Mouse (Mus musculus) cerebellum, postnatal 4 days (tissue): ENCODE data around the gene Kifc5b.
"Not testable (repeated sequence)": the region's sequence is repeated elsewhere in the genome, so short reads cannot be mapped to it uniquely, and the experiment has no call there.

Experiments used
- DNase-seq, 2 experiments: peaks; one replicate each; pipeline ENCODE4 v3.0.0; 2022; ENCODE audit warnings: low spot score in 2 of 2, mixed read lengths in 1 of 2

Gene Kifc5b

DNA sequence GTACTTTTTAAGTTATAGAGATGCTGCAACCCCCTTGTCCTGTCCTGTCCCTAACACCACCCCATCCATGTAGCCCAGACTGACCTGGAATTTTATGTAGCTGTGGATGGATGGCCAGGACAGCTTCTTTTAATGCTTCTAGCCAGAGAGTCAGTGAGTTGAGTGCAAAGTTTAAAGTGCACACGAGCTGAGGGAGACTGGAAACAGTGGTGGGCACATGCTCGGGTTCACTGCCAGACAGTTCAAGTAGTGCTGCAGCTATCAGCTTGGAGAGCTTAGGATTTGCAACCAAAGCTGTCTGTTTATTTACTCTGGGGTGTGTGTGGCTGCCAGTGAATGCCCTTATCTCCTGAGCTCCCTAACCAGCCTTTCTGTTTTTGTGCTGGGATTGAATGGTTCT is 2.6 kb downstream of the Kifc5b start:
- not testable (repeated sequence) for DNase-seq

DNA sequence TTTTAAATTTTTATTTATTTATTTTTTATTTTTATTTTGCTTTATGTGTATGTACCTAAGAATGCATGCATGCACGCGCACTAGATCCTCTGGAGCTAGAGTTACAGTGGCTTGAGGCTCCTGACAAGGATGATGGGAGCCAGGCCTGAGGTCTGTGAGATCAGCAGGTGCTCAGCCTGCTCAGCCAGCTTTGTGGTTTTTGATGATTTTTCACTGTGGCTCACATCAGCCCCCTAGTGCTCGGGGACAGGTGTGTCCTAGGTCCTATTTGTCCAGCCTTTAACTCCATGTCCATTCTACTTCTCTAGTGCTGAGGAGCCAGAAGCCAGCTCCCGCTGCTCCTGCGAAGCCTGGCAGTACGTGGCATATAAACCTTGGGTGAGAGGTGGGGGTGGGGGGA is 5.5 kb downstream of the Kifc5b start:
- not testable (repeated sequence) for DNase-seq

DNA sequence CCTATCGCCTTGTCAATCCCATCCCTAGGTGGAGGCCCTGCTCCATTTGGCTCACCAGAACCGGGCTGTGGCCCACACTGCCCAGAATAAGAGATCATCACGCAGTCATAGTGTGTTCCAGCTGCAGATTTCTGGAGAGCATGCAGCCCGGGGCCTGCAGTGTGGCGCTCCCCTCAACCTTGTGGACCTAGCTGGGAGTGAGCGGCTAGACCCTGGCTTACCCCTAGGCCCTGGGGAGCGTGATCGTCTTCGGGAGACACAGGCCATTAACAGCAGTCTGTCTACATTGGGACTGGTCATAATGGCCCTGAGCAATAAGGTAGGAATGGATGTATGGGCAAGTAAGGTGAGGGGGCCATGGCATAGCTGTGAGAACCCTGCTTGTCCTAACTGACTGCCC is 8.5 kb downstream of the Kifc5b start:
- DNase-seq, result not testable (repeated sequence)

DNA sequence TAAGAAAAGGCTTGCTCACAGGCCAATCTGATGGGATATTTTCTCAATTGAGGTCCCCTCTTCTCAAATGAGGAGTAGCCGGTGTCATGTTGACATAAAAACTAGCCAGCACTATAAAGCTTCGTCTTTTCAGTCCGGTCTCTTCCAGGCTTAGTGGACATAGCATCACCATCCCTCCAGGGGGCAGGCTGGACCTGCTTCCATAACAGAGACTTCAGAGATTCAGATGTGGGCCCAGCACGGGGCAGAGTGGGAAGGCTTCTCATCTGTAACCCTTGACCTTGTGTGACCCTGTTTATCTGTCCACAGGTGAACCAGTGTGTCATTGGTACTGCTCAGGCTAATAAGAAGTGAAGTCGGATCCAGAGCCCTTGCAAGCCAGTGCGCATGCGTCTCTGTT is 14.9 kb downstream of the Kifc5b start:
- not testable (repeated sequence) for DNase-seq

DNA sequence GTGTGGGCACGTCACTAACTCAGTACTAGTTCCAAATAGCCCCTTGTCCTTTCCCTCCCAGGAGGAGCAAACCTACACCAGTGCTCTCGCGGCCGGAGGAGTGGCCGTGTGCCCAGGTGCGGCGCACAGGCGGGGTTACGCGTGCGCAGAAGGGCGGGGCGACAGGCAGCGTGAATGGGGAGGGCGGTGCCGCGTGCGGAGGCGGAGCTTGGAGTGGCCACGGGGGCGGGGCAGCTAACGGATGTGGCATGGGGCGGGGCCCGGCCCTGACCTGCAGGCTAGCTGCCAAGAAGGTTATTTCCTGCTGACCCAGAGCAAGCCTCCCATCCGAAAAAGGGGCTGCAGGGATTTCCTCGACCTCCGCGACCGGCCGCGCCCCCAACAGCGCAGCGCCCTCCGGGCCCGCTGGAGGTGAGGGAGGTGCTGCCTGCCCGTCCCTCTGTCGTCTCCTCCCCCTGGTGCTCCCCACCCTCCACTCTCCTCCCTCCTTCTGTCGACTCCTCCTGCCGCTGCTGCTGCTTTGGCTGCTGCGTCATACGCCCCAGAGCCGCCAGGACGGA is 16.0 kb downstream of the Kifc5b start, which contains the start of gene Phf1:
Gene Phf1, plus strand, starts transcription at position 214 of the 560 bp plus-strand sequence.
- peak; percentile 88 to 91 for DNase-seq

DNA sequence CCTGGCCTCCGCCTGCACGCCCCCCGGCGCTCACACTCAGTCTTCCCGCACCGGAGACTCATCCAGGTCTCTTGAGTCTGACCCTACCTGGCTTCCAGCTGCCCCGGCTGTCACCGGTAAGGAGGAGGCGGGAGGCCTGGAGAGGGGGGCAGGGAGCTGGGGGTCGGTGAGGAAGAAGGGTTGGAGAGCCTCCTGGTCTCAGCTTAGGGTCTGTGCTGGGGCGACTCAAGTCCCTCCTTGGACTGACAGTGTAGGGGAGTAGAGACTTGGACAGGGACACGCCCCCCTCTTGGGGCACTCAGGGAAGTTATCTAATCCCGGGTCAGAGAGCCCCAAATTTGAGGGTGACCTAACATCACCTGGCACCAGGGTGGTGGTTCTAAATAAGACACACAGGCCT is 16.5 kb downstream of the Kifc5b start:
- no peak for DNase-seq

DNA sequence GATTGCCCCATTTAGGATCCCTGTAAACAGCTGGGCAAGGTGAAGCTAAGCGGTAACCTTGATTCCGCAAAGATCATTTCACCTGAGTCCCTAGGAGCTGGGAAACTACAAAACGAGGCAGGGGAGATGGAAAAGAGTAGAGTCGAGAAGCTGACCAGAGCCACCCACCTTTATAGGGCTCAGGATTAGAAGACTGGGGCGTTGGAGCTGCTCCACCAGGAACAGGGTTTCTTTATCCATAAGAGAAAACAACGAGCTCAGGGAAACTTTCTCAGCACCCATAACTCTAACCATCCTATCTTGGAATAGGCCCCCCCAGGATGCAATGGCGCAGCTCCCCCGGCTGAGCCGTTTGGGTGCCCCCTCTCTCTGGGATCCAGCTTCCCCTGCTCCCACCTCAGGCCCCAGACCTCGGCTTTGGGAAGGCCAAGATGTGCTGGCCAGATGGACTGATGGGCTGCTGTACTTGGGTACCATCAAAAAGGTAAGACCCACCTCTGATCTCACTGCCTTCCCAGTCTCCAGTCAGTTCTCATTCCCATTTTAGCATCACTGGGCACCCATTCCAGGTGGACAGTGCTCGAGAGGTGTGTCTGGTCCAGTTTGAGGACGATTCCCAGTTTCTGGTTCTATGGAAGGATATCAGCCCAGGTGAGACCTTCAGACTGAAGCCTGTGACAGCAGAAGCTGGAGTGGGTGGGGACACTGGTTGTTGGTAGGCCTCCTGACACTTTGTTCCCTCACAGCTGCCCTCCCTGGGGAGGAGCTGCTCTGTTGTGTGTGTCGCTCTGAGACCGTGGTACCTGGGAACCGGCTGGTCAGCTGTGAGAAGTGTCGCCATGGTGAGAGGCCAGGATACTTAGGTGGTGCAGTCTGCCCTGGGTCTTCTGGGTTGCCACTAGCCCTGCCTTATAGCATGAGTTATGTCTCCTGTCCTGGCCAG is 17.3 kb downstream of the Kifc5b start:
- DNase-seq, result no peak

DNA sequence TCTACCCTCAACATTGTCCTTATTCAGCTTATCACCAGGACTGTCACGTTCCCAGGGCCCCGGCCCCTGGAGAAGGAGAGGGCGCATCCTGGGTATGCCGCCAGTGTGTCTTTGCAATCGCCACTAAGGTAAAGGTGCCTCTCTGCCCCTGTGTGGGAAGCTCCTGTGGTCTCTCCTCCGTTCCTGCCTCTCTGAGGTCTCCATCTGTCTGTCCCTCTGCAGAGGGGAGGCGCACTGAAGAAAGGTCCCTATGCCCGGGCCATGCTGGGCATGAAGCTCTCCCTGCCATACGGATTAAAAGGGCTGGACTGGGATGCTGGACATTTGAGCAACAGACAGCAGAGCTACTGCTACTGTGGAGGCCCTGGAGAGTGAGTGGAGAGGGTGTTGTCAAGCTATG is 18.1 kb downstream of the Kifc5b start:
- DNase-seq, result no peak

DNA sequence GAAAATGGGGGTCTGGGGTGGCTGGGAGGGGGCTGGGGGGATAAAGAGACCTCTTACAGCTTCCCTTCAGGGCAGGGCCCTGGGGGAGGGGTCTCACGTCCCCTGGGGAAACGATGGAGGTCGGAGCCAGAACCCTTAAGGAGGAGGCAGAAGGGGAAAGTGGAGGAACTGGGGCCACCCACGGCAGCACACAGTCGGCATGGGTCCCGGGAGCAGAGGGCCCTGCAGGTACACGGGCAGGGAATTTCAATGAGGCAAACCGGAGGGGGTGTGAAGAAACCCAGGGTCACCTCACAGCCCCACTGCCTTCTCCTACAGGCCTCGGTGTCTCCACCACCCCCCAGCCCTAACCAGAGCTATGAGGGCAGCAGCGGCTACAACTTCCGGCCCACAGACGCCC is 19.6 kb downstream of the Kifc5b start:
- no peak for DNase-seq

DNA sequence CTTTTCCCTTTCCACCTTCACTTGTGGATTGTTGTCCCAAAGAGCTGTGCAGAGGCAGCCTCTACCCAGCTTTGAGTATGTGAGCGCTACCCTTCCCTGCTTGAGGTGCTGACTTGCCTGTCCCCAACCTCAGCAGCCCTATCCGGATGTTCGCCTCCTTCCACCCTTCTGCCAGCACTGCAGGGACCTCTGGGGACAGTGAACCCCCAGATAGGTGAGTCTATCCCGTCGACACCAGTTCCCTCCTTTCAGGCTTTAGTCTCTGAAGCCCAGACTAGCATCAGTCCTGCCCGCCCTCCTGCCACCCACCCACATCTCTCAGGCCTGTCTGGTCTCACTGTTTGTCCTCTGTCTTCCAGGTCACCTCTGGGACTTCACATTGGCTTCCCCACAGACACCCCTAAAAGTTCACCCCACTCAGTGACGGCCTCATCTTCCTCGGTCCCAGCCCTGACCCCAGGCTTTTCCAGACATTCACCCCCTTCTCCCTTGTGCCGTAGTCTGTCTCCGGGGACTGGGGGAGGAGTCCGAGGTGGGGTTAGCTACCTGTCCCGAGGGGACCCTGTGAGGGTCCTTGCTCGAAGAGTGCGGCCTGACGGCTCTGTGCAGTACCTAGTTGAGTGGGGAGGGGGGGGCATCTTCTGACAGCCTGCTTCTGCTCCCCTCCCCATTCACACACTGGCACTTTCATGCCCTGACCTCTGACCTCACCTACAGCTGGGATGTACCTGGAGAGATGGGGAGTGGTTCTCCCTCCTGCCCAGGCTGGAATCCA is 20.2 kb downstream of the Kifc5b start:
- DNase-seq, result no peak

DNA sequence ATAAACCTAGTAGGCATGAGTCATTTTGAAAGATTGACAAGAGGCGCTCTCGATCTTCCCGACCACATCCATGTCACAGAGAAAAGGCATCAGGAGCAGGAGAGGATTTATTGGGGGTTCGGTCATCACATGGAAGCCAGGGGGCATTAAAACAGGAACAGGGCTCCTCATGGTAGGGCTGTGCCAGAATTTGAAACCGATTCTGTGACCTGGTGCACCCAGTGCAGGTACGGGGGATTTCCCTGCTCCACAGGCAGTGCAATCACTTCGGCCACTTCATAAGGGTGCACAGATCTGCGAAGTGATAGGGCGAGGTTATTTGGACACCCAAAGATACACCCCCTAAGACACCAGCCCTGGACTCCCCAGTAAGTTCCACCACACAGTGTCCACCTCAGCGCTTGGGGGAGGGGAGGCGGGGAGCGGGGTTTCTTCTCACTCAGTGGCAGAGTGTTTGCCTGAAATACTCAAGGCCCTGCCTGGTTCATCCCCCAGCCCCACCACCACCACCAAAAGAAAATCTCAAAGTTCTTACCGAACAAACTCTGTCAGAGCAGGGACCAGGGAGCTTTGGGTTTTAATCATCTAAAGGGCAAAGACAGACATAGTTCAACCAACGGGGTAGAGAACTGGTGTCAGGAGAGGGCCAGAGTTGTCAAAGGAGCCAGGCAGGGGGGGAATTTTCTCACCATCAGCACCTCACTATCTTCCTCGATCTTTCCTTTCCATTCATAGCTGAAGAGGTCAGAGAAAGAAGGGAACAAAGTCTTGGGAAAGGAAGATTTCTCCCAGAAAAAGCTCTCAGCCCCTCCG is 21.2 kb downstream of the Kifc5b start:
- DNase-seq, result no peak

DNA sequence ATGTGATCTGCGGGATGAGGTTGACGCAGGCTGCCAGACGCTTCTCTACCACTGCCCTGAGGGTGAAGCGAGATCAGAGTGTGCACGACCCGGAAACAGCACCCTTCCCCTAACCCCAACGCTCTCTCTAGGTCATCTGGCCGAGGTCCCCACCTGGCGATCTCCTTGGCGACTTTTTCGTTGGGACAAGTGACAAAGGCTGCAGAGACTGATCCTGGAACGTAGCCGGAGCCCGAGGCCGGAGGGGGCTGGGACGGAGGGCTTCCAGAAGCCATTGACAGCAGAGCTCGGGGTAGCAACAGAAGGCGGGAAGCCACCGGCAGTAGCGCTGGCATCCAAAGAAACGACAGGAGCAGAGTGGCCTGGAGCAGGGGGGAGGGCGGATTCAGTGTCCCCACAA is 21.8 kb downstream of the Kifc5b start:
- DNase-seq, result no peak

DNA sequence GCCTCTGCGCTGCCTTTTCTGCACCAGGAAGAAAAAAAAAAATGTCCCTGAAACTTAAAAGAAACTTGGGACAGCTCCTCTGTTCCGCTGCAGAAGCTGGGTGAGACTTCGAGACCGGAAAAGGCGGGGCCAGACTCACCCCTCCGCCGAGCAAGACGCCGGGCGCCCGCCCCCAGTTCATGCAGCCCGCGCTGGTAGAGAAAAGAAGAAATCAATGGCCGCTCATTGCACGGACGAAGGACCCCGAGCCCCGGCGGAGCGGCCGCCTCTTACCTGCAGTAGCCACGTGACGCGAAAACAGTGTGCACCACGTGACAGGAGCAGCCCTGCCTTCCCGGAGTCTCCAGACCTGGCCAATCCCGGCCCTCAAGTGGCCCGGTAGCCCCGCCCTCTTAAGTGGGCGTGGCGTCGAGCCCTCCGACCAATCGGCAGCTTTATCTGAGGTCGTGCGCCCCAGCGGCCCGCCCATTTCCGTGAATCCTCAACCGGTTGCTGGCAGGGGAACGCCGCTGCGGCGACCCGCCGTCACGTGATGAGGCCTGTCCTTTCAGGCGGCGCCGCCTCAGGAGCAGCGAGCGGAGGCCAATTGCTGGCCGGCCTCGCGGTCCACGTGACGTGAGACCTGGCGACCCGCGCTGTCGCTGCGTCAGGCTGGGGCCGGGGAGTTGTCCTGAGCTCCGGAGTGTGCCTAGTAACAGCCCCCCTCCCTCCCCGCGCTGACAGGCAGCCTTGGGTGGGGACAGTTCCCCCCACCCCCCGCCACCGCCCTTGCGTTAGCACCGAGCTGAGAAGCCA is 22.5 kb downstream of the Kifc5b start, which contains the start of gene Cuta:
Gene Cuta, minus strand, starts transcription at position 392 of the 795 bp plus-strand sequence.
- peak; percentile 95 to 99 for DNase-seq

DNA sequence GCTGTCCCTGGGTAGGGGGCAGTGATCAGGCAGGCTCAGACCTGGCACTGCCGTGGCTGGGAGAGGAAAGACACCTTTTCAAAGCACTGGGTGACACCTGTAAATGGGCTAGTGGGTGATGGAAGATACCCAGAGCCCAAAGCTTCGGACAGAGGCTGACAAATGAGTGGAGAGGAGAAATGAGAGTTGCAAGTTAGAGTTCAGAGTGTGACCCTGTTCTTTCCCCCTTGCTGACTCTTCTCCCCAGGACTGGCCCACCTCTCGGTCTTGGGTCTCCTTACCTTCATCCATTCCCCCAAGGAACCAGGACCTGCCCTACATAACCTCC is 23.0 kb downstream of the Kifc5b start:
- DNase-seq, result no peak

DNA sequence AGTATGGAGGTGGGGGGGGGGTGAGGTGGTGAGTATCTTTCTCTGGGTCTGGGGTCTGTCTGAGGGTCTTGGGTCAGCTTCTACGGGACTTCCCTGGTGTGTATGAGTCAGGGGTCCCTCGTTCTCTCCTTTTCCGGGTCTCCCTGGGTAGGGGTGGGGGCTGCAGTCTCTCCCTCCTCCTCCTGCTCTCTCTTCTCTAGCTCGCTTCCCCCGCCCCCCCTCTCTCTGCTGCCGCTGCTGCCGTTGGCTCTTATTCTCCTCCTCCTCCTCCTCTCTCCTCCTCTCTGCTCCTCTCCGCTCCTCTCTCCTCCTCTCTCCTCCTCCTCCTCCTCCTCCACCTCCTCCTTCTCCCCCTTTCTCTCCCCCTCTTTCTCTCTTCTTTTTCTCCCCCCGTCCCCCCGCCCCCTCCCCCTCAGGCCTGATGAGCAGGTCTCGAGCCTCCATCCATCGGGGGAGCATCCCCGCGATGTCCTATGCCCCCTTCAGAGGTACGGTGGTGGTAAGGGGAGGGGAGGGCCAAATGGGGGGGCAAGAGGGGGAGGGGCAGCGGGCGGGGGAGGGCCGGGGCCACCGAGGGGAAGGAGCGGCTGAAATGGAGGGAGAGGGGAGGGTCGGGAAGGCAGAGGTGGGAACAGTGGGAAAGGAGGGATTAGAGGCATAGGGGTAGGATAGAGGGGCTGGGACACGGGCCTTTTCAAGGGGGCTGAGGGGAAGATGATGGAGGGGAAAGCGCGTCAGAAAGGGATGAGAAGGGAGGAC is 24.3 kb downstream of the Kifc5b start, which contains the start of gene Syngap1:
Gene Syngap1, plus strand, starts transcription at position 223 of the 759 bp plus-strand sequence.
- peak in 1 of 2 experiments; percentile 62 for DNase-seq

DNA sequence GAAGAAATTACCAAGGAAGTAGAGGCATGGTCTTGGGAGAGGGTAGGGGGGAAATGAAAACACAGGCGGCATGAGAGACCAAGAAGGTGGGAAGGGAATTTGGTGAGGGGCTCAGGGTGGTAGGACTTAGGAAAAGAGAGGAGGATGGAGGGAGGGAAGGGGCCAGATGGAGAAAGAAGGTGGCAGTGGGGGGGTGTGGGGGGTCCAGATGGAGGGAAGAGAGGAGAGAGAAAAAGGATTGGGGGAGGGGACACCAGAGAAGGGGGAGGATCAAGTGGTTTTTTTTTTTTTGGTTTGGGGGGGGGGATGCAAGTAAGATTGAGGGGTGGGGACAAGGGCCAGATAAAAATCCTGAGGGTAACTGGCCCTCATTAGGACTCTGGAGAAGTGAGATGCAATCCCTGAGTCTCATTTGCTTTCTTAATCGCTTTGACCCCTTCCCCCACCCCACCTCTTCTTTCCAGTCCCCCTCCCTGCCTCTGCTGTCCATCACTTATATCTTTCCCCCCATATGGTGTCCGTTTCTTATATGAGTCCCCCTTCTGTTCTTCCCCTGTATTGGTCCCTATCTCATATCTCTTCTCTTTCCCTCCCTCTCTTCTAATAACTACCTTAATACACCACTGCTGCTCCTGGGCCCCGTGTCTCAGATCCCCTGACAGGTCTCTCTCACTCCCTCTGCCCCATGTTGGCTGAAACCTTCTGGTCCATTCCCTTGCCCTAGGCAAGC is 25.1 kb downstream of the Kifc5b start:
- no peak for DNase-seq

DNA sequence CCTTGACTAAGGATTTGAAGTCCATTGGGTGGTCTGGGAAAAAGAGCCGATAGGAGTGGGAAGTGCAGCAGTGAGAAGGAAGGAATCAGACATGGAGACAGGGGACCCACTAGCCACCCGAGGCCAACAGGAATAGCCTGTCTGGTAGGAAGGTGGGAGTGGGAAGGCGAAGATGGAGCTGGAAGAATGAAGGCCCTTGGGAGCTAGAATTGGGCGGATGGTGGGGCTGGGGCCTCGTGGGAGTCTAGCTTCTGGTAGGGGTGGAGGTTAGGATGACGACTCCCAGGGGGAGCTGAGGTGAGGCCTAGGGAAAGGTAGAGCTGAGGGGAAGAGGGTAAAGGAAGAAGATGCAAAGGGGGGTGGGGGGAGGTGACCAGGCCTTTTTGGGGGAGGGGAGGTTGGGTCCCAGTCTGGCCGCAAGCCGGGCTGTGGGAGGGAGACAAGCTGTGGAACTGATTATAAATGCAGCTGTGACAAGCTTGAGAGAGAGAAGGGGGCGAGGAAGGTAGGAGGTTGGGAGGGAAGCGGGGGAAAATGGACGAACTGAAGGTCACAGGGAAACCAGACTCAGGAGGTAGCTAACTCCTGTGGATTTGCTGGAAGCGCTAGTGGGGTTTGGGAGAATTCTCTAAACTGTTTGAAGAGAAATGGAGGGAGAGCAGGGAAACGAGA is 29.1 kb downstream of the Kifc5b start:
- DNase-seq, result no peak

DNA sequence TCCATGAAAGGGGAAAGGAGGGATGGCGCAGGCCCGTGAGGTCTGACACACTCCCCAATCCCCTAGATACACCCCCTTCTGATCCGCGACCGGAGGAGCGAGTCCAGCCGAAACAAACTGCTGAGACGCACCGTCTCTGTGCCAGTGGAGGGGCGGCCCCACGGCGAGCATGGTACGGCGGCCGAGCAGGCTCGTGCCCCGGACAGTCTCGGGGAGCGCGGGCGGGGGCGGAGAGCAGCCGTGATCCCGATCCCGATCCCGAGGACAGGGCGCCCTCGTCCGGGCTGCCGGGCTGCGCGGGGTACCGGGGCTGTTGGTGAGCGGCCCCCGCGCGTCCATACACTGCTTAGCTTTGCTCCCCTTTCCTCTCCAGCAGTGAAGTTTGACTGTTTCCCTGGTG is 29.7 kb downstream of the Kifc5b start:
- DNase-seq, result peak; percentile 54 to 73
